Mouse (Mus musculus) liver (tissue): ENCODE results near the gene St6galnac6.

Source experiments
- DNase-seq: peaks from one replicate; pipeline ENCODE4 v3.0.0-alpha.2; 2020; ENCODE audit warnings: mixed read lengths

St6galnac6 gene

DNA sequence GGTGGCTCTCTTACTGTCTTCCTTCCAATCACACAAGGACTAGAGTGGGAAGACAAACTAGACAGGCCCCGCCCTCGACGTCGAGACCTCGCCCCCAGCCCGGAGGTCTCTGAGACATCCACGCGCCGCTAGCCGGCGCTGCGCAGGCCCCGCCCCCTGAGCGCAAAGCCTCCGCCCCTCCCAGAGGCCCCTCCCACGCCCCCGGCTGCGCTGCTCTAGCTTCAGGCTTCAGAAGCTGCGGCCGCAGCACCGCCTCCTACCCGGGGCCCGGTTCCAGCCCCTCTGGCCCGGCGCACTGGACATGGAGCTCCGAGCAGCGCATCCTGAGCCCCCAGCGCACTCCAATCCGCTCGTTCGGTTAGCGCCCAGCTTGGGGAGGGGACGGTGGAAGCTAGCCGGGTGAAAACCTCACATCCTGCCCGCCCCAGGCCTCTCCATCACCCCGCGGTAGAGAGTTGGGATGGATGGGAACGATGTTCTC lies 12.6 kb upstream of the St6galnac6 start, which contains the start of gene St6galnac4:
TSS of gene St6galnac4 (plus strand) at position 225 of the 481 bp plus-strand sequence.
- DNase-seq = peak; percentile 94

- DNase-seq = no peak
Measured at GRCm38 (mm10) chr2:32587731-32588321, 11.7 kb upstream of the St6galnac6 start.

- no peak for DNase-seq
Measured at GRCm38 (mm10) chr2:32589213-32589795, 10.2 kb upstream of the St6galnac6 start.

- no peak for DNase-seq
Measured at GRCm38 (mm10) chr2:32590224-32590623, 9.3 kb upstream of the St6galnac6 start.

DNA sequence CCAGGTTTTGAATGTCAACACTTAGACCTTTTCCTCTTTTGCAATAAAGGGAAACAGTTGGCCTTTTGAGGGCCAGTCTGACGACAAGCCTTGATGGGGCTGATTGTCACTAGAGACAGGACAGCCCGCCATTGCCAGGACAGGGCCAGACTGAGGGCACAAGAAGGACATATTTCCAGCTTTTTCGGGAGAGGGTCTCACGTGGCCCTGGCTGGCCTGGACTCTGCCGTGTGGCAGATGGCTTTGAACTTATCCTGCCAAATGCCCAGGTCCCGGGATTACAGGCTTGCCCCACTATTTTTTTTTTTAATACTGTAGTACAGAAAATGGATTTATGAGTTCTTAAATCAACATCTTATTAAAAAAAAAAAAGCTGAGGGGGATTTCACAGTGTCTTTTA lies 8.3 kb upstream of the St6galnac6 start:
- DNase-seq = no peak

- DNase-seq = no peak
Measured at GRCm38 (mm10) chr2:32596725-32597124, 2.8 kb upstream of the St6galnac6 start.

- DNase-seq = no peak
Measured at GRCm38 (mm10) chr2:32597248-32597647, 2.3 kb upstream of the St6galnac6 start.

GRCm38 (mm10) chr2:32597699-32598098 lies 1.8 kb upstream of the St6galnac6 start:
- DNase-seq = no peak

GRCm38 (mm10) chr2:32598506-32598905 lies 1.0 kb upstream of the St6galnac6 start:
- no peak for DNase-seq

DNA sequence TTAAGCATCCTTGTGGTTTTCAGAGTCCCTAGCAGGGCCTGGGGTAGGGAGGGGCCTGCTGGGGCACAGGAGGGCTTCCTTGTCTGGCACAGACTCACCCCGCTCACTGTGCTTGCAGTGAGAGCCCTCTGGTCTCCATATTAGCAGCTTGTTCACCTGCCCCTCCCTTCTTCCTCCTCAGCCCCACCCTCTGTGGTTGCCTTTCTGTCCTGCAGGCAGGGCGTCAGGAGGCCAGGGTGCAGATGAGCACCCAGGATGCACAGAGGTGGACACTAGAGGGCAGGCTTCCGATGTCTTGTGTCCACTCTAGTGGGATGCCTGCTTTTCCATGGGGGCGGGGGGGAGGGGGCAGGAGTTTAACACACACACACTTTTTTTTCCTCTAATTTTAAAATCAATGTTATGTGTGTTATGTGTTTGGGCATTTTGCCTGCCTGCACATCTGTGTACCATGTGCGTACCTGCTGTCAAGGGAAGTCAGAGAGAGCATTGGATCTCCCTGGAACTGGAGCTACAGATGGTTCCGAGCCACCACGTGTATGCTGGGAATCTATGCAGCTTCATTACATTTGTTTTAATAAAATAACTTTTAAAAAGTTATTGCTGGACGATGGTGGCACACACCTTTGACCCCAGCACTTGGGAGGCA lies 2.0 kb downstream of the St6galnac6 start:
- peak; percentile 81 for DNase-seq

DNA sequence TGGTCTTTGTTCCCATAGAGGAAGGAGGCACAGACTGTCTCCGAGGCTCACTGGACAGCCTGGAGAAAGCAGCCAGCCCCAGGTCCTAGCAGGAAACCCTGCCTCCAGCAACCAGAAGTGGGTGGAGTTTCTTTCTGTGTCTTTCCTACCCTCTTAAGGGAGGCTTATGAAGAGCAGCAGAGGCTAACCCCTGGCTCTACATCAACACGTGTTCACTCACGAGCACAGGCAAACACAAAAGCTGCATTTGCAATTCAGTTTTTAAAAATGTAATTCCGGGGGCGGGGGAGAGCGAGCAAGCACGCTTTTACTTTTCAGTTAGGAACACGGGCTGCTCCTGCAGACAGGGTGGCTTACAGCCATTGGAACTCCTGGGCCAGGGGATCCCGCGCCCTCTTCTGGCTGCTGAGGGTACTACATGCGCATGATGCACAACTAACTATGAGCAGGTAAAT lies 3.1 kb downstream of the St6galnac6 start:
- DNase-seq = peak; percentile 89

GRCm38 (mm10) chr2:32604631-32605030 lies 5.1 kb downstream of the St6galnac6 start:
- peak; percentile 46 for DNase-seq

DNA sequence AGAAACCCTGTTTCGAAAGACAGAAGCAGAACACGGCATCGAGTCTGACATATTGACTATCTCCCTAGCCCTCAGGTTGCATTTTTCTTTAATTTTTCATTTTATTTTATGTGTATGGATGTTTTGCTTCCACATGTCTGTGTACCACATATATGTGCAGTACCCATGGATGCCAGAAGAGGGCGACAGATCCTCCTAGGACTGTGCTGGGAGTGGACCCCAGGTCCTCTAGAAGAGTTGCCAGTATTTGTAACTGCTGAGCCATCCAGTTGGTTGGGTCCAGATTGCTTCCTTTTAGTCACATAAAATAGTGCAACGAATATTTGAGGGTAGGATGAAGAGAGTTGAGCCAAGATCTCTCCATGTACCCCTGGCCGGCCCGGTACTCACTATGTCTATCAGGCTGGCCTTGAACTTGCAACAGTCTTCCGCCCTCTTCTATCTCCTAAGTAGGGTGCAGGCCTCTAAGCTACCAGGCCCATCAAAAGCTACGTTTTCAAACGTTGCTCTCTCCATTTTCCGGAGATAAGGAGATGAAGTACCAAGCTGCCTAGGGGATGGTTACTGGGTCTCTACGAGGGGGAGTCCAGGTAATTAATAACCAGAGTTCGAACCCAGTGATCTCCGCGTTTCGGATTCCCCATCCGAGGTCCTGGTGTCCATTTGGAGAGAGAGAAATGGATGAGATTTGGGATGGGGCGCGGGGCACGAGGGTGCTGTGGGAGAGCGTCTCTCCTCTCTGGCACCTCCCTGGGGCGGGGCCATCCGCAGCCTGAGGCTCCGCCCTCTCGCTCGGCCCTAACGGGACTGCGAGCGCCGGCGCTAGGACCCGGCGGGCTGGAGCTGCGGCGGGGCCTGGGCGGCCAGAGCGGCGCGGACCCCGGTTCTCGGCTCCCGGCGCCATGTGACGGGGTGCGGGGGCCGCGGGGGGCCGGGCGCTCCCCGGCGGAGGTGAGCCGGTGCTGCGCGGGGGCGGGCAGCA lies 6.9 kb downstream of the St6galnac6 start:
- peak; percentile 94 for DNase-seq

DNA sequence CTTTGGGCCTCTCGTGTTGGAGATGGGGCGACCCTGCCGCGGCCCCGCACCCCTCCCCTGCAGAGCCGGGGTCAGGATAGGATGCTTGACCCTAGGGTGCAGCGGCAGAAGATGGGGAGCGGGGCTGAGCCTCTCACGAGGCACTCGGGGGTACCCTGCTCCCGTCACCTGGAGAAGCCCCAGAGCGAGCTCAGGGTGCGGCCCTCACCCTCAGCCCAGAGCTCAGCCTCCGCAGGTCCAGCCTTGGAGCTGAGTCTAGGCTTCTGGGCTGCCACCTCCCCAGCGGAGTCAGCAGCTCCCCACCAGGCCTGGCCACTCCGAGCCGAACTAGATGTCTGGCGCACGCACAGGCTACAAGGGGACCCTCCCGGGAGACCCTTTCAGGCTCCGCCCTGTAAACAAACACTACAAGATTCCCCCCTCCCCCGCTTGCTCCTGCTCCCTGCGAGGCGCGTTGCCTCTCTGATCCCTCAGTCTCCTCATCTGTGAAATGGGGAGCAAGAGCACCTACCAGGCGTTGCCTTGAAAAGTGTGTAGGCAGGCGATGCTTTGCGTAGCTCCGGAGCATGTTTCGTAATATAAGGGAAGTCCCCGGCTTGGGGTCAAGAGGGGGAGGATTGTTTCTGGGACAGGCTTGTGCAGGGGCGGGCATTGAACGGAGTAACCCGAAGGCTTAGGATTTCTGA lies 7.9 kb downstream of the St6galnac6 start:
- DNase-seq = peak; percentile 60

- peak; percentile 88 for DNase-seq
Measured at GRCm38 (mm10) chr2:32608141-32608777, 8.8 kb downstream of the St6galnac6 start.

DNA sequence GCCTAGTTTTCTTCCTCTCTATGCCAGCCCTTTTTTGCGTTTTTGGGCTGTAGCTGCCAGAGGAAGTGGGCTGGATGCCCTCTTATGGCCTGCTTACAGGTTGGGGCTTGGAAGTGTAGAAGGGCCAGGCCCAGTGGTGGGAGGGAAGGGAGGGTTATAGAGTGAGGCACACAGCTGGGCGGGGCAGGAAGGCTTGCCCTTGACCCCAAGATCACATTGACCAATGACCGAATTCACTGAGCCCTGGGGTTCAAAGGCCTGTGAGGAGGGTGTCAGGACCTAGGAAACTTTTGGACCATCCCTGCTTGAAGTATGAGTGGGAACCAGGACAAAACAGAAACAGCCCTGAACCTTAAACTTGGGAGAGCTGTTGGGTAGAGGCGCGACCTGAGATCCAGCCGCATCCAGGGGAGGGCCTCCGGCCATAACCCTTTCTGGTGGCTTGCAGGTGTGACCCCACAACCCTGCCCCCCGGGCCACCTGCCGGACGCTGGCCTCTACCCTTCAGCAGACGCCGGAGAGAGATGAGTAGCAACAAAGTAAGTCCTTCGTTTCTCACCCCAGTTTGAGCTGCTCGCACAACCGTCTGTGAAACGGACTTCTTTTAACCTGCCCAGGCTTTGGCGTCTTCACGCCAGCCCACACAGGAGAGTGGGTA lies 9.4 kb downstream of the St6galnac6 start:
- no peak for DNase-seq

- peak; percentile 60 for DNase-seq
Measured at GRCm38 (mm10) chr2:32610610-32611229, 11.2 kb downstream of the St6galnac6 start.

GRCm38 (mm10) chr2:32612274-32612673 lies 12.8 kb downstream of the St6galnac6 start:
- DNase-seq = peak; percentile 78

- no peak for DNase-seq
Measured at GRCm38 (mm10) chr2:32617109-32617508, 17.6 kb downstream of the St6galnac6 start.

GRCm38 (mm10) chr2:32617601-32618000 lies 18.1 kb downstream of the St6galnac6 start:
- DNase-seq = peak; percentile 38

GRCm38 (mm10) chr2:32618051-32618450 lies 18.5 kb downstream of the St6galnac6 start:
- DNase-seq = no peak
